Mouse (Mus musculus) C2C12 (cell line): ENCODE measurements around the gene Anln.

Experiments used
- CEBPB ChIP-seq: IDR thresholded peaks from one replicate; pipeline ENCODE4 v1.6.1; 2011; ENCODE audit warnings: low read depth, mild to moderate bottlenecking, control low read depth, moderate library complexity
- CTCF ChIP-seq: IDR thresholded peaks from one replicate; pipeline ENCODE4 v1.5.1; 2011; ENCODE audit not compliant: control insufficient read depth, insufficient read depth, insufficient read length
- FOSL1 ChIP-seq: IDR thresholded peaks from one replicate; pipeline ENCODE4 v1.8.0; 2011; ENCODE audit warnings: mild to moderate bottlenecking, low read length; ENCODE audit not compliant: poor library complexity, insufficient read depth, severe bottlenecking
- MAX ChIP-seq: IDR thresholded peaks from one replicate; pipeline ENCODE4 v1.6.1; 2011; ENCODE audit warnings: mild to moderate bottlenecking, control low read depth
- MYOD1 ChIP-seq: IDR thresholded peaks from one replicate; pipeline ENCODE4 v1.6.1; 2011; ENCODE audit warnings: low read depth; ENCODE audit not compliant: control insufficient read depth, insufficient read length
- USF1 ChIP-seq: IDR thresholded peaks from one replicate; pipeline ENCODE4 v1.6.1; 2011; ENCODE audit warnings: low read depth, mild to moderate bottlenecking, control low read depth, moderate library complexity

- TF ChIP-seq MAX (no peak), CTCF (no peak), USF1 (no peak), MYOD1 (no peak), FOSL1 (no peak), CEBPB (no peak)
Measured at GRCm38 (mm10) chr9:22324579-22324978, 64.4 kb downstream of the Anln start.
